Mouse (Mus musculus): ENCODE measurements around the gene Gcnt4. TPM values are rescaled to one million over a fixed set of nuclear protein-coding genes. Genes with fewer than 3 reads are reported as not detected.

Gene Gcnt4
- polyA plus RNA-seq (2015; fragmentation: Nextera tagmentation; extraction: Ambion mirVana), result 0.11 and 0.13 TPM in 2 replicates

DNA sequence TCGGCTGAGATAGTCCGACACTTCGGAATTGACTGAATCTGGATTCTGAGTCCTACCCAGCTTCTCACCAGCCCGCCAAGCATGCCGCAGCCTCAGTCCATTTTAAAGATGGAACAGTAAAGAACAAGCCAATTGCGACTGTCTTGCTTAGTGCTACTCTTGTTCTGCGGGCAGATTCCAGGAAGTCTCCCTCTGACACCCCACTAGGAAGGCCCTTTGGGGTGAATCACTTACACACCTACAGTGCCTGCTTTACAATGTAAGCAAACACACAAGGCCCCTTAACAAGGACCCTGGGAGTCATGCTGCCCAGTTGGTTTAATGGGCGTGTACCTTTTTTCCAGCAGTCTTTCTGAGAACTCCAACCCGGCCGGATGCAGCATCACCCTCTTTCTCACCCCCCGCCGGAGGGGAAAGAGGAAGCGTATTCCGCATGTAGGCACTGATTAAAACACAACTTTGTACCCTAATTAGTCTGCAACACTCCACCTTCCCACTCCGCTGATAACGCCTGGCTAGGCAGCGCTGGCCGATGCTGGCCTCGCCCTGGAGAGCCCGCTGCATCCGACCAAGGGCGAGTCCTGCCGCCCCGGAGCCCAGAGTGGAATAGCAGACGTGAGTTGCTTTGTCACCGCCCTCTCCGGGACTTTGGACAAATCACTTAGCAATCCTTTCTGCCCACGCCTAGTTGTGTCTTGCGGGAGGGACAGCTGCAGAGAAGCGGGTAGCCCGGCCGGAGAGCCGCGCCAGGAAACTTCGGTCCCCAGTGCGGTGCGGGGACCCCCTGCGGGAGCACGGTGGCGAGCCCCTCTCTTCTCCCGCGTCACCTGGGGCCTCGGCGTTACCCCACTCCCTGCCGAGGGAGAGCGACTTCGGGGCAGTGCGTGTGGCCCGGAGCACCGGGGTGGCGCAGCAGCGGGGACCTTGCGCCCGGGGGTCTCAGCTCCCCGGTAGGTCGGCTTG, at the start of gene Gcnt4:
Gene Gcnt4, plus strand, starts transcription at position 691 of the 963 bp plus-strand sequence.

Other genes starting within 250 kb of the Gcnt4 start
- 0.15 TPM in 1 of 2 replicates, not detected in the other for gene Ankrd31, start 176.4 kb upstream of the Gcnt4 start, polyA plus RNA-seq (2015; fragmentation: Nextera tagmentation; extraction: Ambion mirVana)
- gene 1700029F12Rik, start 109.7 kb downstream of the Gcnt4 start, polyA plus RNA-seq (2015; fragmentation: Nextera tagmentation; extraction: Ambion mirVana), result not detected in 2 replicates
- gene Fam169a, start 142.6 kb downstream of the Gcnt4 start, polyA plus RNA-seq (2015; fragmentation: Nextera tagmentation; extraction: Ambion mirVana), result 0.94 and 1.0 TPM in 2 replicates
- 1.9 and 2.4 TPM in 2 replicates for gene Gm6169, start 174.5 kb downstream of the Gcnt4 start, polyA plus RNA-seq (2015; fragmentation: Nextera tagmentation; extraction: Ambion mirVana)
- 17.0 and 17.6 TPM in 2 replicates for gene Gfm2, start 213.2 kb downstream of the Gcnt4 start, polyA plus RNA-seq (2015; fragmentation: Nextera tagmentation; extraction: Ambion mirVana)
- gene Nsa2, start 213.2 kb downstream of the Gcnt4 start, polyA plus RNA-seq (2015; fragmentation: Nextera tagmentation; extraction: Ambion mirVana), result 54.2 and 56.4 TPM in 2 replicates

All from spleen, postnatal 0 days (tissue).